Mouse (Mus musculus): Measurements from ENCODE around the gene Cfb.

- TF ChIP-seq CTCF (IDR thresholded peaks at IDR 0.05; ENCODE audit: low read depth, low read length) (no peak), POLR2A (IDR thresholded peaks at IDR 0.05; ENCODE audit: extremely low read depth, insufficient read depth, low read length) (no peak)
These were observed 11.7 kb downstream of the Cfb start for GRCm38 (mm10) chr17:34850517-34851125.
